Mouse (Mus musculus): ENCODE measurements around the gene Milr1.
A peak's percentile ranks its signal among the peaks of the same experiment; 100 is the strongest.
"Not testable (repeated sequence)": the region's sequence is repeated elsewhere in the genome, so short reads cannot be mapped to it uniquely, and the experiment has no call there.

Milr1 gene

GRCm38 (mm10) chr11:106730714-106731113 lies 20.3 kb upstream of the Milr1 start:
- no peak for DNase-seq (ENCODE audit: low spot score in 2 of 2)

- DNase-seq (ENCODE audit: low spot score in 2 of 2) = no peak
Observed at GRCm38 (mm10) chr11:106736614-106737013, 14.4 kb upstream of the Milr1 start.

GRCm38 (mm10) chr11:106737178-106737621 lies 13.8 kb upstream of the Milr1 start:
- peak in 1 of 2 experiments; percentile 35 for DNase-seq (ENCODE audit: low spot score in 2 of 2)

GRCm38 (mm10) chr11:106739116-106739515 lies 11.9 kb upstream of the Milr1 start:
- no peak for DNase-seq (ENCODE audit: low spot score in 2 of 2)

- DNase-seq (ENCODE audit: low spot score in 2 of 2) = not testable (repeated sequence)
Observed at GRCm38 (mm10) chr11:106740724-106741123, 10.3 kb upstream of the Milr1 start.

GRCm38 (mm10) chr11:106741232-106741631 lies 9.8 kb upstream of the Milr1 start:
- no peak for DNase-seq (ENCODE audit: low spot score in 2 of 2)

GRCm38 (mm10) chr11:106741826-106742225 lies 9.2 kb upstream of the Milr1 start:
- no peak for DNase-seq (ENCODE audit: low spot score in 2 of 2)

GRCm38 (mm10) chr11:106742388-106742841 lies 8.6 kb upstream of the Milr1 start:
- no peak for DNase-seq (ENCODE audit: low spot score in 2 of 2)

GRCm38 (mm10) chr11:106744949-106745348 lies 6.1 kb upstream of the Milr1 start:
- no peak for DNase-seq (ENCODE audit: low spot score in 2 of 2)

GRCm38 (mm10) chr11:106749557-106750120 lies 1.4 kb upstream of the Milr1 start:
- not testable (repeated sequence) for DNase-seq (ENCODE audit: low spot score in 2 of 2)

GRCm38 (mm10) chr11:106750121-106750751 lies 790 bp upstream of the Milr1 start, which contains the start of gene Pecam1:
Gene Pecam1, minus strand, starts transcription at chr11:106750628.
- DNase-seq (ENCODE audit: low spot score in 2 of 2) = no peak

GRCm38 (mm10) chr11:106752103-106752502 lies 1.1 kb downstream of the Milr1 start:
- DNase-seq (ENCODE audit: low spot score in 2 of 2) = no peak

- no peak for DNase-seq (ENCODE audit: low spot score in 2 of 2)
Observed at GRCm38 (mm10) chr11:106753314-106753713, 2.3 kb downstream of the Milr1 start.

GRCm38 (mm10) chr11:106755583-106755982 lies 4.6 kb downstream of the Milr1 start:
- DNase-seq (ENCODE audit: low spot score in 2 of 2) = no peak

GRCm38 (mm10) chr11:106759028-106759427 lies 8.0 kb downstream of the Milr1 start:
- DNase-seq (ENCODE audit: low spot score in 2 of 2) = no peak

- DNase-seq (ENCODE audit: low spot score in 2 of 2) = no peak
Observed at GRCm38 (mm10) chr11:106760511-106760910, 9.5 kb downstream of the Milr1 start.

- DNase-seq (ENCODE audit: low spot score in 2 of 2) = no peak
Observed at GRCm38 (mm10) chr11:106762139-106762799, 11.2 kb downstream of the Milr1 start.

- DNase-seq (ENCODE audit: low spot score in 2 of 2) = no peak
Observed at GRCm38 (mm10) chr11:106762800-106763185, 11.8 kb downstream of the Milr1 start.

GRCm38 (mm10) chr11:106766611-106767162 lies 15.7 kb downstream of the Milr1 start:
- DNase-seq (ENCODE audit: low spot score in 2 of 2) = no peak

GRCm38 (mm10) chr11:106767516-106767915 lies 16.5 kb downstream of the Milr1 start:
- no peak for DNase-seq (ENCODE audit: low spot score in 2 of 2)

GRCm38 (mm10) chr11:106770195-106770974 lies 19.4 kb downstream of the Milr1 start:
- DNase-seq (ENCODE audit: low spot score in 2 of 2) = no peak

- DNase-seq (ENCODE audit: low spot score in 2 of 2) = no peak
Observed at GRCm38 (mm10) chr11:106773061-106773460, 22.0 kb downstream of the Milr1 start.
